Mouse (Mus musculus) heart, adult 2 months (tissue): ENCODE data around the gene 2410137M14Rik. TPM values are rescaled to one million over a fixed set of nuclear protein-coding genes. Genes with fewer than 3 reads are reported as not detected.
"Not testable (repeated sequence)": the region's sequence is repeated elsewhere in the genome, so short reads cannot be mapped to it uniquely, and the experiment has no call there.

Experiments
- DNase-seq, 2 experiments: peaks; one replicate each; pipeline ENCODE4 v3.0.0; 2021
- H3K27ac ChIP-seq: fragments of 200-600 bp; 2 replicates; pipeline ENCODE4 v1.8.1; 2022
- H3K27me3 ChIP-seq: fragments of 200-500 bp; 2 replicates; pipeline ENCODE4 v1.6.1; 2012; ENCODE audit warnings: mild to moderate bottlenecking, low read length, inconsistent platforms, mixed read lengths; ENCODE audit not compliant: control insufficient read depth, insufficient read depth
- H3K36me3 ChIP-seq: fragments of 200-500 bp; 2 replicates; pipeline ENCODE4 v1.6.1; 2012; ENCODE audit warnings: low read length, inconsistent platforms; ENCODE audit not compliant: control insufficient read depth, insufficient read depth
- H3K4me1 ChIP-seq: fragments of 200-500 bp; 2 replicates; pipeline ENCODE4 v1.6.1; 2011; ENCODE audit warnings: low read length; ENCODE audit not compliant: control insufficient read depth, insufficient read depth
- H3K4me3 ChIP-seq: fragments of 200-600 bp; 2 replicates; pipeline ENCODE4 v1.8.1; 2022
- H3K79me2 ChIP-seq: fragments of 200-500 bp; replicated peaks from 2 replicates; pipeline ENCODE4 v1.6.1; 2012; ENCODE audit warnings: mild to moderate bottlenecking, inconsistent platforms, low read length, moderate library complexity, mixed read lengths; ENCODE audit not compliant: control insufficient read depth, insufficient read depth
- H3K9ac ChIP-seq: fragments of 200-500 bp; 2 replicates; pipeline ENCODE4 v1.6.1; 2012; ENCODE audit warnings: low read depth, mild to moderate bottlenecking, control low read depth, inconsistent platforms, low read length, mixed read lengths
- CTCF ChIP-seq: fragments of 200-600 bp; IDR thresholded peaks from 2 replicates; pipeline ENCODE4 v1.8.1; 2022; ENCODE audit warnings: antibody characterized with exemption, mild to moderate bottlenecking, moderate library complexity
- EP300 ChIP-seq: fragments of 200-500 bp; IDR thresholded peaks from 2 replicates; pipeline ENCODE4 v1.6.1; 2011; ENCODE audit warnings: low read depth, low read length, control low read depth; ENCODE audit not compliant: insufficient read depth
- POLR2A ChIP-seq: fragments of 200-500 bp; IDR thresholded peaks from 2 replicates; pipeline ENCODE4 v1.6.1; 2011; ENCODE audit warnings: mild to moderate bottlenecking, low read depth, low read length, control low read depth; ENCODE audit not compliant: insufficient read depth
- WGBS: fragments of 180-500 bp; shearing (Covaris S2); methylation state at CpG from one replicate; pipeline ENCODE4 v1.1.7; 2018; 5-methylcytosine and 5-hydroxymethylcytosine counted together
- intact Hi-C: fragments of 180-260 bp; cut with DNase I; formaldehyde crosslinking; loops from one replicate; pipeline ENCODE4 v1.15.1; 2025
- polyA plus RNA-seq: library from polyadenylated mRNA; depleted of rRNA; stranded (reverse); fragments of >200 nt; gene quantifications from 2 replicates; pipeline ENCODE4 v1.2.3, GENCODE M21; 2012
- total RNA-seq, 2 experiments: library from RNA; stranded (reverse); gene quantifications; 2 replicates each; pipeline ENCODE4 v1.2.3; 2021

2410137M14Rik gene
- total and polyA plus RNA-seq, 3 experiments, result 0.27 to 0.63 (median 0.61) TPM

GRCm38 (mm10) chr17:36997033-36997735 is 16.1 kb upstream of the 2410137M14Rik start:
- Histone ChIP-seq H3K4me1 (no peaks in the 10 kb centered on the region), H3K79me2 (no peaks in the 10 kb centered on the region), H3K27ac (no peak overlapping the region), H3K4me3 (no peak overlapping the region), H3K27me3 (no peaks in the 10 kb centered on the region), H3K9ac (no peak overlapping the region), H3K36me3 (no peaks in the 10 kb centered on the region)
- intact Hi-C loops, result loop anchor here (1.0 to 2.0 kb wide), 2 partner anchors 50 to 82 kb away; no protein-coding TSS in a partner anchor
- 26% methylated on average over 7 of the region's 7 CpGs for WGBS
- TF ChIP-seq EP300 (no peak), CTCF (peak; percentile 91)
- peak; percentile 62 to 78 for DNase-seq

GRCm38 (mm10) chr17:36995448-36995847 is 14.4 kb upstream of the 2410137M14Rik start:
- TF ChIP-seq CTCF (no peak), EP300 (no peak), POLR2A (no peak)
- Histone ChIP-seq H3K36me3 (no peaks in the 10 kb centered on the region), H3K27ac (no peak overlapping the region), H3K9ac (no peak overlapping the region), H3K27me3 (0 out of 2 replicates have a peak, but pooled peaks cover 1% of the 10 kb centered on the region), H3K79me2 (no peaks in the 10 kb centered on the region), H3K4me1 (no peaks in the 10 kb centered on the region), H3K4me3 (no peak overlapping the region)
- WGBS, result 80% methylated on average over 3 of the region's 3 CpGs
- no peak for DNase-seq
- intact Hi-C loops, result no loop called here

DNA sequence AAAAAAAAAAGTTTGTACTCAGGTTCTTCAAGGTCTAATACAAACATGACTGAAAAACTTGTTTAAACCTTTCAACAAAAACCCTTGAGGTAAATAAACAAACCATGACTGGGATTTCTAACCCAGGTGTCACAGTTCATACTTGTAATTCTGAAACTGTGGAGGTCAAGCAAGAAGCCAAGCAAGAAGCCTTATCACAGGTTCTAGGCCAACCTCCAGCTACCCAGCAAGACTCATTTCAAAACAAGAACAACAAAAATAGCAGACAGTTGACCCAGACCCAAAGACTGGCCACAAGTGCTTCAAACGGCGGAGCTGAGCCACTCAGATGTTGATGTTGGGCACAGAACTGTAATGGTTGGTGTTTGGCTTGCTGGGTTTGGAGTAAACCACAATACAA is 13.5 kb upstream of the 2410137M14Rik start:
- Histone ChIP-seq H3K9ac (no peak overlapping the region), H3K79me2 (no peaks in the 10 kb centered on the region), H3K36me3 (no peaks in the 10 kb centered on the region), H3K4me3 (no peak overlapping the region), H3K4me1 (no peaks in the 10 kb centered on the region), H3K27me3 (0 out of 2 replicates have a peak, but pooled peaks cover 2% of the 10 kb centered on the region), H3K27ac (no peak overlapping the region)
- TF ChIP-seq EP300 (no peak), CTCF (no peak), POLR2A (no peak)
- intact Hi-C loops, result no loop called here
- no peak for DNase-seq
- WGBS, result 85% methylated on average over 2 of the region's 2 CpGs

GRCm38 (mm10) chr17:36993770-36994325 is 12.8 kb upstream of the 2410137M14Rik start:
- Histone ChIP-seq H3K4me3 (no peak overlapping the region), H3K27ac (no peak overlapping the region), H3K9ac (no peak overlapping the region), H3K36me3 (no peaks in the 10 kb centered on the region), H3K79me2 (no peaks in the 10 kb centered on the region), H3K27me3 (peaks cover 5% of the 10 kb centered on the region; the same call in 1 of the 2 replicates), H3K4me1 (no peaks in the 10 kb centered on the region)
- intact Hi-C loops, result no loop called here
- TF ChIP-seq EP300 (no peak), CTCF (no peak), POLR2A (no peak)
- WGBS, result 92% methylated on average over 4 of the region's 4 CpGs
- DNase-seq, result no peak

GRCm38 (mm10) chr17:36992336-36993104 is 11.5 kb upstream of the 2410137M14Rik start:
- H3K9ac ChIP-seq, result no peak overlapping the region
- H3K4me3 ChIP-seq, result no peak overlapping the region
- H3K27me3 ChIP-seq, result peaks cover 10% of the 10 kb centered on the region
- H3K36me3 ChIP-seq, result no peaks in the 10 kb centered on the region
- TF ChIP-seq POLR2A, result no peak
- TF ChIP-seq EP300, result no peak
- no peak for TF ChIP-seq CTCF
- 50% methylated on average over 3 of the region's 3 CpGs for WGBS
- intact Hi-C loops, result no loop called here
- no peak overlapping the region for H3K27ac ChIP-seq
- no peaks in the 10 kb centered on the region for H3K79me2 ChIP-seq
- H3K4me1 ChIP-seq, result no peaks in the 10 kb centered on the region
- no peak for DNase-seq

DNA sequence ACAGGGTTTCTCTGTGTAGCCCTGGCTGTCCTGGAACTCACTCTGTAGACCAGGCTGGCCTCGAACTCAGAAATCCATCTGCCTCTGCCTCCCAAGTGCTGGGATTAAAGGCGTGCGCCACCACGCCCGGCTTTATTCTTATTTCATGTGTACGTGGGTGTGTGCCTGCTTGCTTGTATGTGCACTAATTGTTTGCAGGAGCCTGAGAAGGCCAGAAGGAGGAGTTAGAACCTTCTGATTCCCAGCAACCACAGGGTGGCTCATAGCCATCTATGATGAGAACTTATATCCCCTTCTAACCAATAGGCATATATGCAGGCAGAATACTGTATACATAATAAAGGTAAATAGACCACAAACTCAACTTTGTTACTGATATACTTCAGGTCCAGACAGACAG is 9.6 kb upstream of the 2410137M14Rik start:
- H3K36me3 ChIP-seq, H3K27me3 ChIP-seq, H3K4me3 ChIP-seq, H3K27ac ChIP-seq, H3K79me2 ChIP-seq, DNase-seq, H3K9ac ChIP-seq, H3K4me1 ChIP-seq, intact Hi-C loops: not testable (repeated sequence)
- 92% methylated on average over 6 of the region's 6 CpGs for WGBS
